ENCODE assay signal across 8 mouse cellular contexts in genomic region chr17:26123267-26123684, GRCm38 (mm10). TPM values are rescaled to one million over a fixed set of nuclear protein-coding genes. Genes with fewer than 3 reads are reported as not detected.
DNase-seq lines count a peak whose midpoint lies in the region; ATAC-seq lines count a peak whose summit lies in the region.

Gene Mrpl28 (plus strand): TSS chr17:26123500.

- H3K27ac ChIP-seq in forebrain, embryonic 14.5 days (ENCODE audit: low read depth, low read length), result 0 out of 2 replicates have a peak within 1 kb of the TSS, but pooled peaks have one; percentile 2
- H3K27ac ChIP-seq in neural tube, embryonic 15.5 days (replicated peaks), result peak within 1 kb of the TSS; percentile 66

- peak within 1 kb of the TSS; percentile 82 for H3K9ac ChIP-seq in forebrain, embryonic 14.5 days (ENCODE audit: low read length)
- H3K9ac ChIP-seq in neural tube, embryonic 15.5 days (replicated peaks), result peak within 1 kb of the TSS; percentile 79

- intact Hi-C loops in heart, postnatal 14 days (cut with DNase I), result loop anchor here (5.0 kb wide), 1 partner anchor 119 kb away; the partner anchor contains the start of gene Fam234a

- under 1% methylated on average over 32 of the region's 32 CpGs for WGBS in forebrain, embryonic 14.5 days
- under 1% methylated on average over 32 of the region's 32 CpGs for WGBS in neural tube, embryonic 15.5 days

- H3K36me3 ChIP-seq in forebrain, embryonic 14.5 days (ENCODE audit: control insufficient read depth, insufficient read depth, low read length), result peaks cover 31% of the 10 kb centered on the region
- peaks cover 29% of the 10 kb centered on the region for H3K36me3 ChIP-seq in neural tube, embryonic 15.5 days

- 0 out of 2 replicates have a peak, but pooled peaks cover 3% of the 10 kb centered on the region for H3K27me3 ChIP-seq in forebrain, embryonic 14.5 days (replicated peaks; ENCODE audit: control insufficient read depth, insufficient read depth, low read length)
- H3K27me3 ChIP-seq in neural tube, embryonic 15.5 days (replicated peaks), result no peaks in the 10 kb centered on the region; the same call in 1 of the 2 replicates

- peak; percentile 98 for DNase-seq in ES-CJ7 (ENCODE audit: low read depth, low spot score)
- peak; percentile 89 for DNase-seq in cerebellum, adult 11 months
- peak; percentile 99 for DNase-seq in forebrain, embryonic 14.5 days (ENCODE audit: low spot score)
- DNase-seq in heart, postnatal 14 days, result peak; percentile 93 to 94
- DNase-seq in layer of hippocampus, adult 11-12 months (ENCODE audit: low spot score), result peak; percentile 94
- peak; percentile 91 to 93 for DNase-seq in lung, adult 18-20 months
- peak; percentile 93 for DNase-seq in testis, postnatal 14 days (ENCODE audit: low spot score)

- H3K4me1 ChIP-seq in forebrain, embryonic 14.5 days (ENCODE audit: control insufficient read depth, insufficient read depth, low read length), result peaks cover 8% of the 10 kb centered on the region
- peaks cover 29% of the 10 kb centered on the region for H3K4me1 ChIP-seq in neural tube, embryonic 15.5 days

- ATAC-seq in forebrain, embryonic 14.5 days, result peak; percentile 94
- ATAC-seq in neural tube, embryonic 15.5 days (ENCODE audit: low FRiP score), result peak; percentile 92

- no peaks in the 10 kb centered on the region for H3K9me3 ChIP-seq in forebrain, embryonic 14.5 days (replicated peaks; ENCODE audit: control insufficient read depth, low read length)
- no peaks in the 10 kb centered on the region for H3K9me3 ChIP-seq in neural tube, embryonic 15.5 days (replicated peaks)

- peak within 1 kb of the TSS; percentile 64 for H3K4me2 ChIP-seq in forebrain, embryonic 14.5 days (ENCODE audit: low read length)
- peak within 1 kb of the TSS; percentile 84 for H3K4me2 ChIP-seq in neural tube, embryonic 15.5 days

- H3K4me3 ChIP-seq in forebrain, embryonic 14.5 days (ENCODE audit: low read depth, low read length), result peak within 1 kb of the TSS; percentile 97
- peak within 1 kb of the TSS; percentile 97 for H3K4me3 ChIP-seq in neural tube, embryonic 15.5 days (replicated peaks)

RNA-seq across cellular contexts. Expression of gene Mrpl28, which starts in this region (rescaled TPM):
- polyA plus RNA-seq in forebrain, embryonic 14.5 days (2014; fragmentation: Nextera tagmentation; extraction: Ambion mirVana), result 242 and 250 TPM in 2 replicates
- total RNA-seq in heart, postnatal 14 days (2021), result 100 to 1,000 TPM; 100 to 115 TPM
- 186 and 187 TPM in 2 replicates for polyA plus RNA-seq in neural tube, embryonic 15.5 days (2015; fragmentation: Nextera tagmentation; extraction: Ambion mirVana)

Comparison
In these comparisons a context has a peak if more than half of its experiments do, and no peak if none do; other contexts are left out.
1. Peak in every context shown above with its lines: DNase-seq, ATAC-seq, H3K4me3 ChIP-seq and H3K27ac ChIP-seq.